Mouse (Mus musculus) forebrain, embryonic 16.5 days (tissue): ENCODE measurements around the gene Cxcl2. TPM values are rescaled to one million over a fixed set of nuclear protein-coding genes. Genes with fewer than 3 reads are reported as not detected.

Source experiments
- ATAC-seq: fragments of 200-750 bp; cut with Nextera tagmentation; 2 replicates; pipeline ENCODE4 v1.8.0; 2017; ENCODE audit warnings: mild to moderate bottlenecking, moderate library complexity
- H3K27ac ChIP-seq: fragments of 300-500 bp; sonication (generic); 2 replicates; pipeline ENCODE4 v1.5.1; 2014; ENCODE audit warnings: low read length, control low read depth
- H3K27me3 ChIP-seq: fragments of 300-500 bp; sonication (generic); replicated peaks from 2 replicates; pipeline ENCODE4 v1.6.1; 2014; ENCODE audit warnings: low read length; ENCODE audit not compliant: control insufficient read depth, insufficient read depth
- H3K36me3 ChIP-seq: fragments of 300-500 bp; sonication (generic); 2 replicates; pipeline ENCODE4 v1.6.1; 2014; ENCODE audit not compliant: control insufficient read depth, insufficient read depth
- H3K4me1 ChIP-seq: fragments of 300-500 bp; sonication (generic); replicated peaks from 2 replicates; pipeline ENCODE4 v1.6.1; 2014; ENCODE audit warnings: low read length; ENCODE audit not compliant: control insufficient read depth, insufficient read depth
- H3K4me2 ChIP-seq: fragments of 300-500 bp; sonication (generic); 2 replicates; pipeline ENCODE4 v1.6.1; 2014; ENCODE audit warnings: mild to moderate bottlenecking, low read length, control low read depth
- H3K4me3 ChIP-seq: fragments of 300-500 bp; sonication (generic); replicated peaks from 2 replicates; pipeline ENCODE4 v1.5.1; 2014; ENCODE audit warnings: mild to moderate bottlenecking, low read length, control low read depth
- H3K9ac ChIP-seq: fragments of 300-500 bp; sonication (generic); replicated peaks from 2 replicates; pipeline ENCODE4 v1.6.1; 2014; ENCODE audit warnings: low read depth, low read length, control low read depth
- H3K9me3 ChIP-seq: fragments of 300-500 bp; sonication (generic); 2 replicates; pipeline ENCODE4 v1.6.1; 2016; ENCODE audit warnings: low read length; ENCODE audit not compliant: control insufficient read depth
- WGBS: fragments of 180-500 bp; shearing (Covaris S2); extraction: QIAGEN DNeasy Blood & Tissue Kit; methylation state at CpG from one replicate; pipeline ENCODE4 v1.1.7; 2014; 5-methylcytosine and 5-hydroxymethylcytosine counted together
- polyA plus RNA-seq: library from polyadenylated mRNA; unstranded; fragments of >200 nt; fragmentation: Nextera tagmentation; extraction: Ambion mirVana; gene quantifications from 2 replicates; pipeline ENCODE4 v1.2.1, GENCODE M21; 2015

The Cxcl2 gene
- polyA plus RNA-seq, 1 experiment from 2014 or later = not detected

- Histone ChIP-seq H3K27ac (no peak within 1 kb of the TSS), H3K9ac (peak within 1 kb of the TSS; percentile 52), H3K4me3 (peak within 1 kb of the TSS; percentile 50), H3K4me2 (peak within 1 kb of the TSS; percentile 57), H3K4me1 (peaks cover 7% of the 10 kb centered on the region), H3K9me3 (no peaks in the 10 kb centered on the region), H3K27me3 (no peaks in the 10 kb centered on the region), H3K36me3 (no peaks in the 10 kb centered on the region)
- WGBS = 4% methylated on average over 30 of the region's 30 CpGs
- peak; percentile 81 for ATAC-seq
These were observed 12.9 kb upstream of the Cxcl2 start, which contains the start of gene Cxcl1 for GRCm38 (mm10) chr5:90890519-90891463. Gene Cxcl1, plus strand, starts transcription at chr5:90891241.

GRCm38 (mm10) chr5:90891464-90891813, 12.2 kb upstream of the Cxcl2 start:
- ATAC-seq = no peak
- peak overlapping the region; percentile 50 for H3K4me3 ChIP-seq
- H3K36me3 ChIP-seq = no peaks in the 10 kb centered on the region
- no peaks in the 10 kb centered on the region for H3K9me3 ChIP-seq
- 28% methylated on average over 10 of the region's 10 CpGs for WGBS
- no peaks in the 10 kb centered on the region for H3K27me3 ChIP-seq
- peak overlapping the region; percentile 52 for H3K9ac ChIP-seq
- H3K4me2 ChIP-seq = peak overlapping the region; percentile 57
- peaks cover 7% of the 10 kb centered on the region for H3K4me1 ChIP-seq
- no peak overlapping the region for H3K27ac ChIP-seq

GRCm38 (mm10) chr5:90894231-90894630, 9.4 kb upstream of the Cxcl2 start:
- no peaks in the 10 kb centered on the region for H3K9me3 ChIP-seq
- ATAC-seq = no peak

GRCm38 (mm10) chr5:90897429-90897828, 6.2 kb upstream of the Cxcl2 start:
- 82% methylated on average over 3 of the region's 3 CpGs for WGBS

More at GRCm38 (mm10) chr5:90894231-90894630, 9.4 kb upstream of the Cxcl2 start:
- 74% methylated on average over 8 of the region's 8 CpGs for WGBS
- Histone ChIP-seq H3K27ac (no peak overlapping the region), H3K27me3 (no peaks in the 10 kb centered on the region), H3K4me2 (no peak overlapping the region), H3K4me1 (peaks cover 7% of the 10 kb centered on the region), H3K4me3 (no peak overlapping the region), H3K36me3 (no peaks in the 10 kb centered on the region), H3K9ac (no peak overlapping the region)

GRCm38 (mm10) chr5:90899308-90899707, 4.4 kb upstream of the Cxcl2 start:
- 0 out of 2 replicates have a peak, but pooled peaks cover 2% of the 10 kb centered on the region for H3K27me3 ChIP-seq
- H3K27ac ChIP-seq = no peak overlapping the region
- H3K4me3 ChIP-seq = no peak overlapping the region
- ATAC-seq = no peak
- WGBS = 80% methylated on average over 5 of the region's 5 CpGs
- H3K9ac ChIP-seq = no peak overlapping the region
- peaks cover 15% of the 10 kb centered on the region for H3K4me1 ChIP-seq
- H3K4me2 ChIP-seq = no peak overlapping the region
- H3K36me3 ChIP-seq = no peaks in the 10 kb centered on the region
- H3K9me3 ChIP-seq = no peaks in the 10 kb centered on the region

More at GRCm38 (mm10) chr5:90897429-90897828, 6.2 kb upstream of the Cxcl2 start:
- H3K27ac ChIP-seq = no peak overlapping the region
- H3K9ac ChIP-seq = no peak overlapping the region
- H3K36me3 ChIP-seq = no peaks in the 10 kb centered on the region
- peaks cover 6% of the 10 kb centered on the region for H3K4me1 ChIP-seq
- H3K27me3 ChIP-seq = no peaks in the 10 kb centered on the region
- H3K4me2 ChIP-seq = no peak overlapping the region
- no peak for ATAC-seq
- no peak overlapping the region for H3K4me3 ChIP-seq
- H3K9me3 ChIP-seq = no peaks in the 10 kb centered on the region

GRCm38 (mm10) chr5:90900147-90900546, 3.5 kb upstream of the Cxcl2 start:
- ATAC-seq = peak; percentile 22; the same call in 1 of the 2 replicates
- Histone ChIP-seq H3K27ac (no peak overlapping the region), H3K9me3 (no peaks in the 10 kb centered on the region), H3K4me2 (no peak overlapping the region), H3K4me3 (no peak overlapping the region), H3K9ac (no peak overlapping the region), H3K4me1 (peaks cover 15% of the 10 kb centered on the region), H3K27me3 (0 out of 2 replicates have a peak, but pooled peaks cover 2% of the 10 kb centered on the region), H3K36me3 (no peaks in the 10 kb centered on the region)
- WGBS = 32% methylated on average over 7 of the region's 7 CpGs

- H3K27ac ChIP-seq = no peak overlapping the region
- no peaks in the 10 kb centered on the region for H3K9me3 ChIP-seq
- H3K4me1 ChIP-seq = peaks cover 15% of the 10 kb centered on the region
- no peak overlapping the region for H3K9ac ChIP-seq
- no peak overlapping the region for H3K4me3 ChIP-seq
- no peak for ATAC-seq
- H3K4me2 ChIP-seq = no peak overlapping the region
- H3K27me3 ChIP-seq = 0 out of 2 replicates have a peak, but pooled peaks cover 2% of the 10 kb centered on the region
- no peaks in the 10 kb centered on the region for H3K36me3 ChIP-seq
- 66% methylated on average over 7 of the region's 7 CpGs for WGBS
These were observed 3.0 kb upstream of the Cxcl2 start for GRCm38 (mm10) chr5:90900688-90901087.

GRCm38 (mm10) chr5:90902380-90903260, 1.1 kb upstream of the Cxcl2 start:
- H3K36me3 ChIP-seq = no peaks in the 10 kb centered on the region
- no peak overlapping the region for H3K9ac ChIP-seq
- H3K4me1 ChIP-seq = peaks cover 15% of the 10 kb centered on the region
- no peaks in the 10 kb centered on the region for H3K9me3 ChIP-seq
- H3K4me2 ChIP-seq = peak overlapping the region; percentile 73
- peak; percentile 51 for ATAC-seq
- H3K4me3 ChIP-seq = peak overlapping the region; percentile 36
- no peak overlapping the region for H3K27ac ChIP-seq
- H3K27me3 ChIP-seq = 0 out of 2 replicates have a peak, but pooled peaks cover 2% of the 10 kb centered on the region
- WGBS = 9% methylated on average over 10 of the region's 10 CpGs

GRCm38 (mm10) chr5:90908983-90909382, 5.3 kb downstream of the Cxcl2 start:
- H3K4me1 ChIP-seq = no peaks in the 10 kb centered on the region
- peak; percentile 87 for ATAC-seq
- H3K27me3 ChIP-seq = 0 out of 2 replicates have a peak, but pooled peaks cover 2% of the 10 kb centered on the region
- no peak overlapping the region for H3K4me2 ChIP-seq
- 2% methylated on average over 2 of the region's 2 CpGs for WGBS
- no peaks in the 10 kb centered on the region for H3K9me3 ChIP-seq
- H3K36me3 ChIP-seq = no peaks in the 10 kb centered on the region
- H3K9ac ChIP-seq = no peak overlapping the region
- H3K4me3 ChIP-seq = no peak overlapping the region
- H3K27ac ChIP-seq = no peak overlapping the region
